Mouse (Mus musculus) ZHBTc4 (cell line): ENCODE data around the gene Arhgap10.

Experiments
- DNase-seq: peaks from one replicate; pipeline ENCODE4 v3.0.0-alpha.2; 2011; ENCODE audit warnings: low read depth, low spot score

Gene Arhgap10

GRCm38 (mm10) chr8:77516845-77517244 is 908 bp downstream of the Arhgap10 start:
- peak; percentile 41 for DNase-seq

- DNase-seq: no peak
Observed at GRCm38 (mm10) chr8:77515786-77516185, 2.0 kb downstream of the Arhgap10 start.

- DNase-seq: no peak
Observed at GRCm38 (mm10) chr8:77515201-77515600, 2.6 kb downstream of the Arhgap10 start.

GRCm38 (mm10) chr8:77511750-77512493 is 5.8 kb downstream of the Arhgap10 start:
- peak; percentile 42 for DNase-seq

GRCm38 (mm10) chr8:77510426-77510825 is 7.3 kb downstream of the Arhgap10 start:
- no peak for DNase-seq

GRCm38 (mm10) chr8:77509044-77509443 is 8.7 kb downstream of the Arhgap10 start:
- DNase-seq: no peak

GRCm38 (mm10) chr8:77507510-77508035 is 10.2 kb downstream of the Arhgap10 start:
- no peak for DNase-seq

GRCm38 (mm10) chr8:77506539-77506938 is 11.2 kb downstream of the Arhgap10 start:
- DNase-seq: no peak

GRCm38 (mm10) chr8:77502547-77502946 is 15.2 kb downstream of the Arhgap10 start:
- DNase-seq: no peak

- DNase-seq: no peak
Observed at GRCm38 (mm10) chr8:77501131-77501530, 16.6 kb downstream of the Arhgap10 start.

- no peak for DNase-seq
Observed at GRCm38 (mm10) chr8:77500264-77500663, 17.5 kb downstream of the Arhgap10 start.

GRCm38 (mm10) chr8:77497442-77497841 is 20.3 kb downstream of the Arhgap10 start:
- no peak for DNase-seq

- no peak for DNase-seq
Observed at GRCm38 (mm10) chr8:77496253-77496652, 21.5 kb downstream of the Arhgap10 start.

GRCm38 (mm10) chr8:77494376-77495328 is 23.1 kb downstream of the Arhgap10 start:
- no peak for DNase-seq

- DNase-seq: no peak
Observed at GRCm38 (mm10) chr8:77492356-77493058, 25.2 kb downstream of the Arhgap10 start.

- no peak for DNase-seq
Observed at GRCm38 (mm10) chr8:77491231-77491923, 26.4 kb downstream of the Arhgap10 start.

GRCm38 (mm10) chr8:77490095-77490781 is 27.5 kb downstream of the Arhgap10 start:
- DNase-seq: no peak

GRCm38 (mm10) chr8:77489235-77489634 is 28.5 kb downstream of the Arhgap10 start:
- DNase-seq: no peak

GRCm38 (mm10) chr8:77488215-77488606 is 29.5 kb downstream of the Arhgap10 start:
- DNase-seq: no peak

GRCm38 (mm10) chr8:77487590-77488214 is 30.1 kb downstream of the Arhgap10 start:
- no peak for DNase-seq
